Mouse (Mus musculus): Measurements from ENCODE around the gene Hspbap1. TPM values are rescaled to one million over a fixed set of nuclear protein-coding genes. Genes with fewer than 3 reads are reported as not detected.

Gene Hspbap1
- polyA plus RNA-seq, 1 experiment from 2014 or later = 12.7 TPM

- Histone ChIP-seq H3K9ac (replicated peaks) (no peak overlapping the region), H3K4me3 (replicated peaks) (no peak overlapping the region), H3K27ac (replicated peaks) (no peak overlapping the region), H3K36me3 (no peaks in the 10 kb centered on the region), H3K27me3 (replicated peaks) (no peaks in the 10 kb centered on the region), H3K4me2 (no peak overlapping the region), H3K4me1 (no peaks in the 10 kb centered on the region), H3K9me3 (replicated peaks) (no peaks in the 10 kb centered on the region)
- no peak for ATAC-seq (ENCODE audit: low FRiP score)
- WGBS = 75% methylated on average over 5 of the region's 5 CpGs
Measured at GRCm38 (mm10) chr16:35781651-35782050, 11.5 kb downstream of the Hspbap1 start.

- H3K4me1 ChIP-seq = no peaks in the 10 kb centered on the region; the same call in 1 of the 2 replicates
- H3K27ac ChIP-seq (replicated peaks) = no peak overlapping the region
- no peaks in the 10 kb centered on the region for H3K36me3 ChIP-seq
- no peak overlapping the region for H3K4me2 ChIP-seq
- no peak for ATAC-seq (ENCODE audit: low FRiP score)
- no peaks in the 10 kb centered on the region for H3K9me3 ChIP-seq (replicated peaks)
- H3K27me3 ChIP-seq (replicated peaks) = no peaks in the 10 kb centered on the region
- no peak overlapping the region for H3K9ac ChIP-seq (replicated peaks)
- WGBS = 76% methylated on average over 13 of the region's 13 CpGs
- H3K4me3 ChIP-seq (replicated peaks) = no peak overlapping the region
Measured at GRCm38 (mm10) chr16:35782451-35783206, 12.5 kb downstream of the Hspbap1 start.

GRCm38 (mm10) chr16:35783207-35783573 is 13.0 kb downstream of the Hspbap1 start:
- Histone ChIP-seq H3K36me3 (no peaks in the 10 kb centered on the region), H3K4me3 (replicated peaks) (no peak overlapping the region), H3K4me2 (no peak overlapping the region), H3K4me1 (no peaks in the 10 kb centered on the region; the same call in 1 of the 2 replicates), H3K9me3 (replicated peaks) (no peaks in the 10 kb centered on the region), H3K27ac (replicated peaks) (no peak overlapping the region), H3K9ac (replicated peaks) (no peak overlapping the region), H3K27me3 (replicated peaks) (no peaks in the 10 kb centered on the region)
- WGBS = 92% methylated on average over 3 of the region's 3 CpGs
- ATAC-seq (ENCODE audit: low FRiP score) = no peak

- no peaks in the 10 kb centered on the region; the same call in 1 of the 2 replicates for H3K4me1 ChIP-seq
- no peak for ATAC-seq (ENCODE audit: low FRiP score)
- 85% methylated on average over 7 of the region's 7 CpGs for WGBS
Measured at GRCm38 (mm10) chr16:35784134-35784725, 14.1 kb downstream of the Hspbap1 start.

GRCm38 (mm10) chr16:35787163-35787562 is 17.0 kb downstream of the Hspbap1 start:
- H3K9me3 ChIP-seq (replicated peaks) = no peaks in the 10 kb centered on the region
- H3K4me1 ChIP-seq = no peaks in the 10 kb centered on the region; the same call in 1 of the 2 replicates
- H3K27ac ChIP-seq (replicated peaks) = no peak overlapping the region
- no peak overlapping the region for H3K4me3 ChIP-seq (replicated peaks)
- no peak overlapping the region for H3K4me2 ChIP-seq
- H3K36me3 ChIP-seq = peaks cover 8% of the 10 kb centered on the region
- no peak overlapping the region for H3K9ac ChIP-seq (replicated peaks)
- no peaks in the 10 kb centered on the region for H3K27me3 ChIP-seq (replicated peaks)
- WGBS = 71% methylated on average over 6 of the region's 6 CpGs
- no peak; the same call in 1 of the 2 replicates for ATAC-seq (ENCODE audit: low FRiP score)

More at GRCm38 (mm10) chr16:35784134-35784725, 14.1 kb downstream of the Hspbap1 start:
- no peaks in the 10 kb centered on the region for H3K27me3 ChIP-seq (replicated peaks)
- H3K9me3 ChIP-seq (replicated peaks) = no peaks in the 10 kb centered on the region
- no peaks in the 10 kb centered on the region for H3K36me3 ChIP-seq
- H3K4me3 ChIP-seq (replicated peaks) = no peak overlapping the region
- no peak overlapping the region for H3K4me2 ChIP-seq
- H3K27ac ChIP-seq (replicated peaks) = no peak overlapping the region
- H3K9ac ChIP-seq (replicated peaks) = no peak overlapping the region

GRCm38 (mm10) chr16:35787568-35788189 is 17.5 kb downstream of the Hspbap1 start:
- Histone ChIP-seq H3K4me2 (no peak overlapping the region), H3K4me1 (no peaks in the 10 kb centered on the region; the same call in 1 of the 2 replicates), H3K4me3 (replicated peaks) (no peak overlapping the region), H3K36me3 (peaks cover 8% of the 10 kb centered on the region), H3K9me3 (replicated peaks) (no peaks in the 10 kb centered on the region), H3K27me3 (replicated peaks) (no peaks in the 10 kb centered on the region), H3K27ac (replicated peaks) (no peak overlapping the region), H3K9ac (replicated peaks) (no peak overlapping the region)
- ATAC-seq (ENCODE audit: low FRiP score) = no peak
- WGBS = 42% methylated on average over 8 of the region's 8 CpGs

GRCm38 (mm10) chr16:35788330-35788729 is 18.2 kb downstream of the Hspbap1 start:
- 89% methylated on average over 6 of the region's 6 CpGs for WGBS
- Histone ChIP-seq H3K9me3 (replicated peaks) (no peaks in the 10 kb centered on the region), H3K36me3 (peaks cover 8% of the 10 kb centered on the region), H3K4me2 (no peak overlapping the region), H3K4me3 (replicated peaks) (no peak overlapping the region), H3K9ac (replicated peaks) (no peak overlapping the region), H3K4me1 (no peaks in the 10 kb centered on the region; the same call in 1 of the 2 replicates), H3K27me3 (replicated peaks) (no peaks in the 10 kb centered on the region), H3K27ac (replicated peaks) (no peak overlapping the region)
- ATAC-seq (ENCODE audit: low FRiP score) = no peak

GRCm38 (mm10) chr16:35791962-35792521 is 21.9 kb downstream of the Hspbap1 start:
- no peak overlapping the region for H3K4me2 ChIP-seq
- H3K9me3 ChIP-seq (replicated peaks) = no peaks in the 10 kb centered on the region
- no peak overlapping the region for H3K27ac ChIP-seq (replicated peaks)
- H3K36me3 ChIP-seq = peaks cover 8% of the 10 kb centered on the region
- H3K4me3 ChIP-seq (replicated peaks) = no peak overlapping the region
- H3K4me1 ChIP-seq = no peaks in the 10 kb centered on the region; the same call in 1 of the 2 replicates
- 93% methylated on average over 6 of the region's 6 CpGs for WGBS
- no peak for ATAC-seq (ENCODE audit: low FRiP score)
- H3K27me3 ChIP-seq (replicated peaks) = no peaks in the 10 kb centered on the region
- H3K9ac ChIP-seq (replicated peaks) = no peak overlapping the region

GRCm38 (mm10) chr16:35802163-35802562 is 32.0 kb downstream of the Hspbap1 start:
- no peaks in the 10 kb centered on the region for H3K27me3 ChIP-seq (replicated peaks)
- H3K4me1 ChIP-seq = no peaks in the 10 kb centered on the region
- no peak overlapping the region for H3K9ac ChIP-seq (replicated peaks)
- H3K4me2 ChIP-seq = no peak overlapping the region
- H3K9me3 ChIP-seq (replicated peaks) = 0 out of 2 replicates have a peak, but pooled peaks cover 3% of the 10 kb centered on the region
- H3K27ac ChIP-seq (replicated peaks) = no peak overlapping the region
- ATAC-seq (ENCODE audit: low FRiP score) = no peak
- H3K4me3 ChIP-seq (replicated peaks) = no peak overlapping the region
- H3K36me3 ChIP-seq = peaks cover 13% of the 10 kb centered on the region; the same call in 1 of the 2 replicates
- WGBS = 93% methylated on average over 7 of the region's 7 CpGs

GRCm38 (mm10) chr16:35803723-35804122 is 33.5 kb downstream of the Hspbap1 start:
- Histone ChIP-seq H3K4me3 (replicated peaks) (no peak overlapping the region), H3K27me3 (replicated peaks) (no peaks in the 10 kb centered on the region), H3K36me3 (peaks cover 13% of the 10 kb centered on the region; the same call in 1 of the 2 replicates), H3K4me2 (no peak overlapping the region), H3K9ac (replicated peaks) (no peak overlapping the region), H3K4me1 (no peaks in the 10 kb centered on the region), H3K27ac (replicated peaks) (no peak overlapping the region), H3K9me3 (replicated peaks) (0 out of 2 replicates have a peak, but pooled peaks cover 3% of the 10 kb centered on the region)
- WGBS = 92% methylated on average over 4 of the region's 4 CpGs
- no peak for ATAC-seq (ENCODE audit: low FRiP score)

GRCm38 (mm10) chr16:35806973-35807662 is 36.9 kb downstream of the Hspbap1 start:
- Histone ChIP-seq H3K27ac (replicated peaks) (no peak overlapping the region), H3K27me3 (replicated peaks) (no peaks in the 10 kb centered on the region), H3K9ac (replicated peaks) (no peak overlapping the region), H3K4me2 (no peak overlapping the region), H3K9me3 (replicated peaks) (no peaks in the 10 kb centered on the region), H3K4me3 (replicated peaks) (no peak overlapping the region), H3K36me3 (0 out of 2 replicates have a peak, but pooled peaks cover 4% of the 10 kb centered on the region), H3K4me1 (no peaks in the 10 kb centered on the region)
- WGBS = 87% methylated on average over 6 of the region's 6 CpGs
- ATAC-seq (ENCODE audit: low FRiP score) = no peak

Measured in neural tube, embryonic 15.5 days (tissue).